Mouse (Mus musculus) lung, embryonic 16.5 days (tissue): ENCODE data around the gene Exosc3. TPM values are rescaled to one million over a fixed set of nuclear protein-coding genes. Genes with fewer than 3 reads are reported as not detected.
"Not testable (repeated sequence)": the region's sequence is repeated elsewhere in the genome, so short reads cannot be mapped to it uniquely, and the experiment has no call there.

Source experiments
- ATAC-seq: fragments of 200-750 bp; cut with Nextera tagmentation; 2 replicates; pipeline ENCODE4 v1.8.0; 2017; ENCODE audit warnings: low read depth, mild to moderate bottlenecking, moderate library complexity
- H3K27ac ChIP-seq: fragments of 300-500 bp; sonication (generic); 2 replicates; pipeline ENCODE4 v1.5.1; 2014; ENCODE audit warnings: mild to moderate bottlenecking, control low read depth, low read length
- H3K27me3 ChIP-seq: fragments of 300-500 bp; sonication (generic); 2 replicates; pipeline ENCODE4 v1.6.1; 2014; ENCODE audit warnings: low read depth, low read length, mixed read lengths; ENCODE audit not compliant: control insufficient read depth, insufficient read depth
- H3K36me3 ChIP-seq: fragments of 300-500 bp; sonication (generic); 2 replicates; pipeline ENCODE4 v1.6.1; 2014; ENCODE audit warnings: low read length; ENCODE audit not compliant: control insufficient read depth, insufficient read depth
- H3K4me1 ChIP-seq: fragments of 300-500 bp; sonication (generic); replicated peaks from 2 replicates; pipeline ENCODE4 v1.6.1; 2014; ENCODE audit warnings: low read length, mixed read lengths; ENCODE audit not compliant: control insufficient read depth, insufficient read depth
- H3K4me2 ChIP-seq: fragments of 300-500 bp; sonication (generic); 2 replicates; pipeline ENCODE4 v1.6.1; 2014; ENCODE audit warnings: low read depth, low read length, control low read depth
- H3K4me3 ChIP-seq: fragments of 300-500 bp; sonication (generic); 2 replicates; pipeline ENCODE4 v1.5.1; 2014; ENCODE audit warnings: mild to moderate bottlenecking, low read length, control low read depth
- H3K9ac ChIP-seq: fragments of 300-500 bp; sonication (generic); 2 replicates; pipeline ENCODE4 v1.6.1; 2014; ENCODE audit warnings: low read length, control low read depth
- H3K9me3 ChIP-seq: fragments of 300-500 bp; sonication (generic); 2 replicates; pipeline ENCODE4 v1.6.1; 2016; ENCODE audit warnings: low read length; ENCODE audit not compliant: control insufficient read depth
- WGBS: fragments of 180-500 bp; shearing (Covaris S2); extraction: QIAGEN DNeasy Blood & Tissue Kit; methylation state at CpG from one replicate; pipeline ENCODE4 v1.1.7; 2014; 5-methylcytosine and 5-hydroxymethylcytosine counted together
- polyA plus RNA-seq: library from polyadenylated mRNA; unstranded; fragments of >200 nt; fragmentation: Nextera tagmentation; extraction: Ambion mirVana; gene quantifications from 2 replicates; pipeline ENCODE4 v1.2.1, GENCODE M21; 2015

Exosc3 gene
- polyA plus RNA-seq = 64.4 and 77.4 TPM in 2 replicates

DNA sequence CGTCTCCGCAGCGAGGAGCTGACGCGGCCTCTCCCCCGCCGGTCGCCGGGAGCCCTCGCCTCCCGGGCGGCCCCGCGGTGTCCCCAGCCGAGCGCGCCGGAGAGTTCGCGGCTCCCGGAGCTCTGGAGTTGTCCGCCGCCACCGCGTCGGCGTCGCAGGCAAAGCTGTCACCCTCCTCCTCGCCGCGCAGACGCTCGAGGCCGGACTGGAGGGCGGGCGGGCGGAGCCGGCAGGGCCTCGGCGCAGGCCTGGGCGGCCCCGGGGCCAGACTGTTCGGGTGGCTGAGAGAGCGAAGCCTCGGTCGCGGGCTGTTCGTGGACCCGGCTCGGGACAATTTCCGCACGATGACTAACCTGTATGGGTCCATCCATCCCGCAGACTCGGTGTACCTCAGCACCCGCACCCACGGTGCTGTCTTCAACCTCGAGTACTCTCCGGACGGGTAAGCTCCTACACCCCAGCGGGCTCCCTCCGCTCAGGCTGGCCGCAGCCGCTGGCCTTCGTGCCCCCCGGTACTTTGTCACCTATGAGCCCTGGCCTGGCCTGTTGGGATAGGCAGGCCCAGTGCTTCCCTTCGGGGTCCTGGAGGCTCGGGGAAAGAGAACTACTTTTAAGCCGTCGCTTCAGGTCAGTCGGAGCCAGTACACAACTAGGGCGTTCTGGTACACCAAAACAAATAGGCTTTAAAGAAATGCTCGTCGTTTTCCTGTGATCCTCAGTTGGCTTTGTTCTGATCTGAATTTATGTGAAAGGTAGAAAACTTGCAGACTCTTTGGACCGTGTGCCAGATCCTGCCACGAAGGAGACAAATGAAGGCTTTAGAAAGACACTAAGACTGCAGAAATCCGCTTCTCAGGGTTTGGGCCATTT is at the start of gene Exosc3:
Gene Exosc3, minus strand, starts transcription at position 447 of the 870 bp plus-strand sequence.
- H3K4me2 ChIP-seq = peak within 1 kb of the TSS; percentile 81
- no peaks in the 10 kb centered on the region for H3K36me3 ChIP-seq
- H3K9ac ChIP-seq = peak within 1 kb of the TSS; percentile 91
- H3K4me1 ChIP-seq = peaks cover 13% of the 10 kb centered on the region
- no peaks in the 10 kb centered on the region for H3K9me3 ChIP-seq
- WGBS = under 1% methylated on average over 54 of the region's 76 CpGs
- H3K4me3 ChIP-seq = peak within 1 kb of the TSS; percentile 80
- peak within 1 kb of the TSS; percentile 98 for H3K27ac ChIP-seq
- ATAC-seq = peak; percentile 86
- no peaks in the 10 kb centered on the region for H3K27me3 ChIP-seq

DNA sequence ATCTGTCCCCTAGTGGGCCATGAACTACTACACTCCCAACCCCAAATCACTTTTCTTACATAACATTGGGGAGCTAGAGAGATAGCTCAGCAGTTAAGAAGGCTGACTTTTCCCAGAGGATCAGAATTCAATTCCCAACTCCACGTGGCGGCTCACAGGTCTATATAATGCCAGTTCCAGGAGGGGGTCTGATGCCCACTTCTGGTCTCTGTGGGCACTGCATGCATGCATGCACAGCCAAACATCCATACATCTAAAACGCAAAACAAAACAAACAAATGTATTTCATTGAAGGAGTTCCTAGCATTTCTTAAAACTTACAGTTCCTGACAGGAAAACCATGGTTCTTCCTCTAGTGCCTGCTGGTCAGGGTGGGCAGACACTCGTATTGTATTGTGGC is 49.6 kb upstream of the Exosc3 start:
- Histone ChIP-seq H3K9me3 (no peaks in the 10 kb centered on the region), H3K27me3 (no peaks in the 10 kb centered on the region), H3K9ac (no peak overlapping the region), H3K4me1 (no peaks in the 10 kb centered on the region), H3K27ac (no peak overlapping the region), H3K36me3 (no peaks in the 10 kb centered on the region; the same call in 1 of the 2 replicates), H3K4me2 (no peak overlapping the region), H3K4me3 (no peak overlapping the region)
- no peak for ATAC-seq
- 69% methylated on average over 4 of the region's 4 CpGs for WGBS

DNA sequence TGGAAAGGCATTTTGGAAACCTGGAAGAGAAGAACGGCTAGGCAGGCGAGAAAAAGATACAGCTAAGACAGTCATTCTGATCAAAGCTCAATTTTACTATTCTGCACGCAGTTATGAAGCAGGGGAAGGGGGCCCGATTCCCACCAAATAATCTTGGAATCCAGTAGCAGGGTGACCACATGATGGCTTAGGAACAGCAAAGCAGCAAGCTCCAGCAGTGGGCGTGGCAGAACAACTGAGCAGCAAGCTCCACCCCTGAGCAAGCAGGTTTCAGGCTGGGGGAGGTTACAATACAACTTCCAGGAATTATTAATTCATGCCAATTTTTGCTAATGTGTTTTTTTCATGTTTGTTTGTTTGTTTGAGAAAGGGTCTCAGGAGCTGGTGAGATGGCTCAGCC is 44.8 kb upstream of the Exosc3 start:
- H3K9ac ChIP-seq, H3K27me3 ChIP-seq, H3K4me2 ChIP-seq, H3K9me3 ChIP-seq, H3K36me3 ChIP-seq, H3K27ac ChIP-seq, ATAC-seq, H3K4me3 ChIP-seq, H3K4me1 ChIP-seq: not testable (repeated sequence)
- 90% methylated on average over 5 of the region's 5 CpGs for WGBS

DNA sequence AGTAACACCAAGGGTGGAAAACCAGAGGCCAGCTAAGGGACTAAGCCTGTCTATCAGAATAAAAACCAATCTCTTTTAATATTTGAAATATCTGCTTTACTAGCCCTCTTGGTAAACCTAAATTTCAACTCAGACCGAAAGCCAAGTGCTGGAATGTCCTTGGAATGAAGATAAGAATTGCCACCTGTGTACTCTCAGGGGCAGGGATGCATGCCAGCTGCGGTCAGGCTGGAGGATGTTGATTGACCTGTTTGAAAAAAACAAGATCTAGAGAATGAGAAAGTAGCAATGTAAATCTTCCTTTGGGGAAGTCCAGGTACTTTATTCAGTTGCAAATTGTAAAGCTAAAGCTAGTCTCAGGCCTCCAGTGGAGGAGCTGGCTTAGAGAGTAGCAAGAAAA is 39.6 kb upstream of the Exosc3 start:
- H3K27me3 ChIP-seq, H3K4me2 ChIP-seq, H3K9ac ChIP-seq, H3K4me1 ChIP-seq, H3K36me3 ChIP-seq, H3K4me3 ChIP-seq, ATAC-seq, H3K9me3 ChIP-seq: not testable (repeated sequence)
- H3K27ac ChIP-seq = peak overlapping the region; percentile 46
- 37% methylated on average over 2 of the region's 2 CpGs for WGBS

DNA sequence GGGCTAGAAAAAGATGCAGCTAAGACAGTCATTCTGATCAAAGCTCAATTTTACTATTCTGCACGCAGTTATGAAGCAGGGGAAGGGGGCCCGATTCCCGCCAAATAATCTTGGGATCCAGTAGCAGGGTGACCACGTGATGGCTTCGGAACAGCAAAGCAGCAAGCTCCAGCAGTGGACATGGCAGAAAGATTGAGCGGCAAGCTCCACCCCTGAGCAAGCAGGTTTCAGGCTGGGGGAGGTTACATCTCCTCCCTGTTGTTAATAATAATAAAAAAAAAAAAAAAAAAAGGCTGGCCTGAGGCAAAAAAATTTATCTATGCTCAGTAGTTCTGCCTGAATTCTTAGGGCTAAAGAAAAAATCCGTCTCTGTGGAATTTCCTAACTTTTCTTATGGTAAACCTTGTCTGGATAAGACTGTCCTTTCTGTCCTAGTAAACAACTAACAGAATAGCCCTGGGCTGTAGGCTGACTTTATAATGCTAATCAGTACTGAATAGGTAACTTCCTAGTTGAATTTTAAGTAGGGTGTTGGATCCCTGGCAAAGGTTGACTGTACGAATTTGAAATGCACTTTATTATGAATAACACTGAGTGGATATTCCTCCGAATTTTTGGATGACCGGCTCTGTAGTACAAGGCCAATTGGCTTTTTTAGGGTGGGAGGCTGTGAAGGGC is 38.5 kb upstream of the Exosc3 start:
- not testable (repeated sequence) for H3K9ac ChIP-seq, H3K4me2 ChIP-seq, H3K4me1 ChIP-seq, H3K9me3 ChIP-seq, H3K4me3 ChIP-seq, ATAC-seq, H3K36me3 ChIP-seq, H3K27me3 ChIP-seq, H3K27ac ChIP-seq
- WGBS = 81% methylated on average over 10 of the region's 10 CpGs

DNA sequence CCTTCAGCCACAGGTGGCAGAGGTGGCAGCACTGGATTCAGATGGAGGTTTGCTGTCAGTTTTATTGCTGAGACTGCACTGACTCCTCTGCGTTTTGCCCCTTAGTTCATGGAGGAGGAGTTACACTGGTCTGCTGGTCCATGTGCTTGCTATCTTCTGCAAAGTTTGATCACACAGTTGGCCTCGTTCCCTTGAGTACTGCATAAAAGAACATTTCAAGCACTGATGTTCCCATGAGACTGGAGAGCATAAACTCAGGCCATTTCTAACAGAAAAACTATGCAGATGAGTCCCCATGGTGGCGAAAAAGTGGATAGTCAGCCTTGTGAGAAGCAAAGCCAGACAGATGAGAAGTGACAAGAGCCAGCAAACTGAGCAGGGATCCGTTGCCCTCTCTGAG is 34.0 kb upstream of the Exosc3 start:
- 85% methylated on average over 4 of the region's 4 CpGs for WGBS
- peaks cover 30% of the 10 kb centered on the region for H3K36me3 ChIP-seq
- H3K27ac ChIP-seq = no peak overlapping the region
- ATAC-seq = no peak
- no peaks in the 10 kb centered on the region for H3K9me3 ChIP-seq
- H3K4me2 ChIP-seq = no peak overlapping the region
- H3K4me3 ChIP-seq = no peak overlapping the region
- H3K9ac ChIP-seq = no peak overlapping the region
- H3K27me3 ChIP-seq = no peaks in the 10 kb centered on the region
- H3K4me1 ChIP-seq = no peaks in the 10 kb centered on the region

DNA sequence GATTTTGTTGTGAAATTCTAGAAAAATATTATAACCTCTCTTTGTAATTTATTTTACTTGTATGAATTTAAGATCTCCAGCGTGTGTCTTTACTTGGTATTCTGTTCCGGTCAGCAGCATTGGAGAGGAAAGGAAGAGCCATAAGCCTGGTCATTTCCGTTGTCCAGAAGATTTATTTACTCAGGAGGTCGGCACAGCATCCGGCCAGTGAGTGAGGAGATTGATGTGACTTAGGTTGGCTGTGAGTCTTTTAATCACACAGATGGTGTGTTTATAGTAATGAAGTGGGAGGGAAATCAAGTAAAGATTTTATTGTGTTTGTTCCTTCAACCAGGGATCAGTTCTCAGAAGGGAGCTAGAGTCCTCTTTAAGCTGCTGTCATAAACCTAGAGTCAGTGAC is 32.3 kb upstream of the Exosc3 start:
- Histone ChIP-seq H3K9me3 (no peaks in the 10 kb centered on the region), H3K36me3 (peaks cover 35% of the 10 kb centered on the region), H3K4me3 (no peak overlapping the region), H3K27me3 (no peaks in the 10 kb centered on the region), H3K4me2 (no peak overlapping the region), H3K9ac (no peak overlapping the region), H3K4me1 (no peaks in the 10 kb centered on the region), H3K27ac (no peak overlapping the region)
- 49% methylated on average over 5 of the region's 5 CpGs for WGBS
- ATAC-seq = no peak

DNA sequence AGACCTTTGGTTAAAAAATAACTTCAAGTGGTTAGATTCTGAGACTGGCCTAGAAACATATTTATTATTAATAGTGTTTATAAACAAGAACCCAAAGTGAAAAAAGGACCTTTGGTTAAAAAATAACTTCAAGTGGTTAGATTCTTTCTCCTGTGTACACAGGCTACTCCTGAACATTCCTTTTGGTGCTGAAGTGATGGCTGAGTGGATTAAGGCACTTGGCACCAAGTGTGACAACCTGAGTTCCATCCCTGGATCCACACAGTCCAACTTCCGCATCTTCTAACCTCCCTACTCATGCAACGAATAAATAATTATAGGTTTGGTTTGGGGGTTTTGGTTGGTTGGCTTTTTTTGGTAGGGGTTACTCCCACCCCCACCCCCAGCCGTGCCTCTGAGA is 28.7 kb upstream of the Exosc3 start:
- 47% methylated on average over 3 of the region's 3 CpGs for WGBS
- H3K4me2 ChIP-seq = no peak overlapping the region
- H3K27me3 ChIP-seq = no peaks in the 10 kb centered on the region
- H3K9me3 ChIP-seq = no peaks in the 10 kb centered on the region
- no peak overlapping the region for H3K9ac ChIP-seq
- H3K36me3 ChIP-seq = peaks cover 35% of the 10 kb centered on the region
- no peak overlapping the region for H3K4me3 ChIP-seq
- peak; percentile 90 for ATAC-seq
- H3K27ac ChIP-seq = peak overlapping the region; percentile 88
- H3K4me1 ChIP-seq = no peaks in the 10 kb centered on the region

DNA sequence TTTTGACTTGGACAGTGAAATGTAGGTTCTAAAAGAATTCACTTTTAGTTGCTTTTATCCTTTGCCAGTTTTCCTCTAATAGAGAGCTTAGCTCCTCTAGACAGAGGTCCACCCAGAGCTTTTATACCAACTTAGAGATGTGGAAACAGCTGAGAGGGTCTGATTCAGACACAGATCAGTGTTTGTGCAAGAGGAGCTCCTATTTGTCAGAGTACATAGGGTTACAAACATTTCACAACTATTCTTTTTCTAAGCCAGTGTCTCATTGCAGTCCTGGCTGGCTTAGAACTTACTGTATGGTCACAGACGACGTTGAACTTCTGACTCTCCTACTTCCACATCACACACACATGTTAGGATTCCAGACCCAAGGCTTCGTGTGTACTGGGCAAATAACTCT is 14.1 kb upstream of the Exosc3 start:
- Histone ChIP-seq H3K27ac (no peak overlapping the region), H3K9me3 (no peaks in the 10 kb centered on the region), H3K4me1 (no peaks in the 10 kb centered on the region), H3K36me3 (peaks cover 7% of the 10 kb centered on the region), H3K4me2 (no peak overlapping the region), H3K9ac (no peak overlapping the region), H3K27me3 (no peaks in the 10 kb centered on the region), H3K4me3 (no peak overlapping the region)
- no peak for ATAC-seq
- WGBS = 77% methylated on average over 3 of the region's 3 CpGs
